Mouse (Mus musculus): ENCODE data around the gene Erich3. TPM values are rescaled to one million over a fixed set of nuclear protein-coding genes. Genes with fewer than 3 reads are reported as not detected.

The Erich3 gene
- polyA plus RNA-seq, 1 experiment from 2014 or later, result 0.09 TPM

GRCm38 (mm10) chr3:154683667-154684066 lies 20.0 kb downstream of the Erich3 start:
- ATAC-seq (ENCODE audit: insufficient number of reproducible peaks, low FRiP score, low TSS enrichment, low read depth), result no peak
- H3K4me2 ChIP-seq, result no peak overlapping the region
- 75% methylated on average over 2 of the region's 2 CpGs for WGBS

GRCm38 (mm10) chr3:154690260-154690659 lies 26.6 kb downstream of the Erich3 start:
- Histone ChIP-seq H3K9me3 (no peaks in the 10 kb centered on the region), H3K27me3 (no peaks in the 10 kb centered on the region), H3K4me1 (0 out of 2 replicates have a peak, but pooled peaks cover 10% of the 10 kb centered on the region), H3K36me3 (no peaks in the 10 kb centered on the region), H3K9ac (no peak overlapping the region), H3K4me3 (no peak overlapping the region), H3K4me2 (no peak overlapping the region), H3K27ac (no peak overlapping the region)
- no peak for ATAC-seq (ENCODE audit: insufficient number of reproducible peaks, low FRiP score, low TSS enrichment, low read depth)

More at GRCm38 (mm10) chr3:154683667-154684066, 20.0 kb downstream of the Erich3 start:
- Histone ChIP-seq H3K4me1 (no peaks in the 10 kb centered on the region), H3K9ac (no peak overlapping the region), H3K36me3 (no peaks in the 10 kb centered on the region), H3K4me3 (no peak overlapping the region), H3K27ac (no peak overlapping the region), H3K9me3 (no peaks in the 10 kb centered on the region), H3K27me3 (no peaks in the 10 kb centered on the region)

GRCm38 (mm10) chr3:154691897-154692571 lies 28.4 kb downstream of the Erich3 start:
- Histone ChIP-seq H3K4me2 (peak overlapping the region; percentile 22; the same call in 1 of the 2 replicates), H3K27me3 (no peaks in the 10 kb centered on the region), H3K27ac (no peak overlapping the region), H3K4me3 (no peak overlapping the region), H3K9me3 (no peaks in the 10 kb centered on the region), H3K36me3 (no peaks in the 10 kb centered on the region), H3K4me1 (0 out of 2 replicates have a peak, but pooled peaks cover 13% of the 10 kb centered on the region), H3K9ac (no peak overlapping the region)
- 38% methylated on average over 14 of the region's 14 CpGs for WGBS
- peak; percentile 69; the same call in 1 of the 2 replicates for ATAC-seq (ENCODE audit: insufficient number of reproducible peaks, low FRiP score, low TSS enrichment, low read depth)

GRCm38 (mm10) chr3:154692572-154692922 lies 28.9 kb downstream of the Erich3 start:
- no peak overlapping the region for H3K4me3 ChIP-seq
- no peaks in the 10 kb centered on the region for H3K36me3 ChIP-seq
- H3K9me3 ChIP-seq, result no peaks in the 10 kb centered on the region
- H3K4me1 ChIP-seq, result 0 out of 2 replicates have a peak, but pooled peaks cover 13% of the 10 kb centered on the region
- no peak overlapping the region for H3K27ac ChIP-seq
- WGBS, result 74% methylated on average over 3 of the region's 3 CpGs
- no peaks in the 10 kb centered on the region for H3K27me3 ChIP-seq
- ATAC-seq (ENCODE audit: insufficient number of reproducible peaks, low FRiP score, low TSS enrichment, low read depth), result no peak
- H3K4me2 ChIP-seq, result no peak overlapping the region
- no peak overlapping the region for H3K9ac ChIP-seq

- Histone ChIP-seq H3K9ac (no peak overlapping the region), H3K36me3 (no peaks in the 10 kb centered on the region), H3K27ac (no peak overlapping the region), H3K4me3 (no peak overlapping the region), H3K27me3 (no peaks in the 10 kb centered on the region), H3K4me1 (0 out of 2 replicates have a peak, but pooled peaks cover 13% of the 10 kb centered on the region), H3K9me3 (no peaks in the 10 kb centered on the region), H3K4me2 (no peak overlapping the region)
- no peak for ATAC-seq (ENCODE audit: insufficient number of reproducible peaks, low FRiP score, low TSS enrichment, low read depth)
- WGBS, result 83% methylated on average over 4 of the region's 4 CpGs
These were observed 30.2 kb downstream of the Erich3 start for GRCm38 (mm10) chr3:154693902-154694301.

- H3K4me3 ChIP-seq, result no peak overlapping the region
- 77% methylated on average over 3 of the region's 3 CpGs for WGBS
- no peaks in the 10 kb centered on the region for H3K9me3 ChIP-seq
- H3K4me2 ChIP-seq, result no peak overlapping the region
- no peak overlapping the region for H3K27ac ChIP-seq
- 0 out of 2 replicates have a peak, but pooled peaks cover 12% of the 10 kb centered on the region for H3K4me1 ChIP-seq
- H3K36me3 ChIP-seq, result no peaks in the 10 kb centered on the region
- H3K27me3 ChIP-seq, result no peaks in the 10 kb centered on the region
- no peak for ATAC-seq (ENCODE audit: insufficient number of reproducible peaks, low FRiP score, low TSS enrichment, low read depth)
- H3K9ac ChIP-seq, result no peak overlapping the region
These were observed 33.0 kb downstream of the Erich3 start for GRCm38 (mm10) chr3:154696611-154697010.

GRCm38 (mm10) chr3:154698907-154699306 lies 35.2 kb downstream of the Erich3 start:
- Histone ChIP-seq H3K4me1 (0 out of 2 replicates have a peak, but pooled peaks cover 5% of the 10 kb centered on the region), H3K9ac (no peak overlapping the region), H3K27me3 (no peaks in the 10 kb centered on the region), H3K36me3 (no peaks in the 10 kb centered on the region), H3K4me3 (no peak overlapping the region), H3K27ac (no peak overlapping the region), H3K9me3 (no peaks in the 10 kb centered on the region), H3K4me2 (no peak overlapping the region)
- 28% methylated on average over 5 of the region's 5 CpGs for WGBS
- ATAC-seq (ENCODE audit: insufficient number of reproducible peaks, low FRiP score, low TSS enrichment, low read depth), result no peak

GRCm38 (mm10) chr3:154700296-154700695 lies 36.6 kb downstream of the Erich3 start:
- H3K36me3 ChIP-seq, result no peaks in the 10 kb centered on the region
- 70% methylated on average over 3 of the region's 3 CpGs for WGBS
- H3K9ac ChIP-seq, result no peak overlapping the region
- no peak overlapping the region for H3K4me2 ChIP-seq
- H3K4me3 ChIP-seq, result no peak overlapping the region
- no peaks in the 10 kb centered on the region for H3K9me3 ChIP-seq
- H3K27me3 ChIP-seq, result no peaks in the 10 kb centered on the region
- no peak for ATAC-seq (ENCODE audit: insufficient number of reproducible peaks, low FRiP score, low TSS enrichment, low read depth)
- H3K27ac ChIP-seq, result no peak overlapping the region
- 0 out of 2 replicates have a peak, but pooled peaks cover 2% of the 10 kb centered on the region for H3K4me1 ChIP-seq

GRCm38 (mm10) chr3:154700735-154701134 lies 37.1 kb downstream of the Erich3 start:
- WGBS, result 59% methylated on average over 2 of the region's 2 CpGs
- Histone ChIP-seq H3K36me3 (no peaks in the 10 kb centered on the region), H3K4me2 (no peak overlapping the region), H3K9me3 (no peaks in the 10 kb centered on the region), H3K4me3 (no peak overlapping the region), H3K27ac (no peak overlapping the region), H3K9ac (no peak overlapping the region), H3K4me1 (no peaks in the 10 kb centered on the region), H3K27me3 (no peaks in the 10 kb centered on the region)
- ATAC-seq (ENCODE audit: insufficient number of reproducible peaks, low FRiP score, low TSS enrichment, low read depth), result no peak

- no peak overlapping the region for H3K4me2 ChIP-seq
- ATAC-seq (ENCODE audit: insufficient number of reproducible peaks, low FRiP score, low TSS enrichment, low read depth), result no peak
- no peak overlapping the region for H3K27ac ChIP-seq
- H3K9me3 ChIP-seq, result no peaks in the 10 kb centered on the region
- H3K4me1 ChIP-seq, result no peaks in the 10 kb centered on the region
- no peak overlapping the region for H3K9ac ChIP-seq
- no peaks in the 10 kb centered on the region for H3K27me3 ChIP-seq
- H3K36me3 ChIP-seq, result no peaks in the 10 kb centered on the region
- no peak overlapping the region for H3K4me3 ChIP-seq
- 53% methylated on average over 6 of the region's 6 CpGs for WGBS
These were observed 41.1 kb downstream of the Erich3 start for GRCm38 (mm10) chr3:154704755-154705154.

GRCm38 (mm10) chr3:154708150-154708549 lies 44.5 kb downstream of the Erich3 start:
- Histone ChIP-seq H3K4me1 (no peaks in the 10 kb centered on the region), H3K27ac (no peak overlapping the region), H3K9ac (no peak overlapping the region), H3K27me3 (no peaks in the 10 kb centered on the region), H3K4me3 (no peak overlapping the region), H3K9me3 (no peaks in the 10 kb centered on the region), H3K36me3 (no peaks in the 10 kb centered on the region), H3K4me2 (no peak overlapping the region)
- no peak for ATAC-seq (ENCODE audit: insufficient number of reproducible peaks, low FRiP score, low TSS enrichment, low read depth)
- 87% methylated on average over 3 of the region's 3 CpGs for WGBS

- H3K4me1 ChIP-seq, result no peaks in the 10 kb centered on the region
- H3K9me3 ChIP-seq, result no peaks in the 10 kb centered on the region
- no peak overlapping the region for H3K4me2 ChIP-seq
- H3K9ac ChIP-seq, result no peak overlapping the region
- no peak overlapping the region for H3K4me3 ChIP-seq
- no peaks in the 10 kb centered on the region for H3K36me3 ChIP-seq
- 58% methylated on average over 7 of the region's 7 CpGs for WGBS
- H3K27me3 ChIP-seq, result no peaks in the 10 kb centered on the region
- no peak overlapping the region for H3K27ac ChIP-seq
- no peak for ATAC-seq (ENCODE audit: insufficient number of reproducible peaks, low FRiP score, low TSS enrichment, low read depth)
These were observed 59.5 kb downstream of the Erich3 start for GRCm38 (mm10) chr3:154723198-154723597.

Data from limb, embryonic 15.5 days (tissue).